Mouse (Mus musculus) liver, adult (tissue): ENCODE measurements around the gene Wls.
A peak's percentile ranks its signal among the peaks of the same experiment; 100 is the strongest.

Experiments used
- GATA4 ChIP-seq: IDR thresholded peaks from 2 replicates; pipeline ENCODE4 v1.6.1; 2014; ENCODE audit warnings: mild to moderate bottlenecking, low read length; ENCODE audit not compliant: insufficient replicate concordance

The Wls gene

GRCm38 (mm10) chr3:159885271-159885670 lies 45.8 kb downstream of the Wls start:
- 0 out of 2 replicates have a peak, but pooled peaks have one; percentile 17 for TF ChIP-seq GATA4

GRCm38 (mm10) chr3:159885781-159886400 lies 46.4 kb downstream of the Wls start:
- no peak for TF ChIP-seq GATA4

GRCm38 (mm10) chr3:159890176-159891056 lies 50.9 kb downstream of the Wls start:
- no peak for TF ChIP-seq GATA4

- TF ChIP-seq GATA4, result no peak
These were observed 51.7 kb downstream of the Wls start for GRCm38 (mm10) chr3:159891057-159891752.

GRCm38 (mm10) chr3:159907329-159907728 lies 67.9 kb downstream of the Wls start:
- TF ChIP-seq GATA4, result no peak

- no peak for TF ChIP-seq GATA4
These were observed 78.0 kb downstream of the Wls start for GRCm38 (mm10) chr3:159917328-159918090.
